Mouse (Mus musculus) testis, postnatal 10 days (tissue): ENCODE measurements around the gene Olfr463.

Experiments used
- DNase-seq: peaks from one replicate; pipeline ENCODE4 v3.0.0; 2021; ENCODE audit warnings: low spot score

The Olfr463 gene

DNA sequence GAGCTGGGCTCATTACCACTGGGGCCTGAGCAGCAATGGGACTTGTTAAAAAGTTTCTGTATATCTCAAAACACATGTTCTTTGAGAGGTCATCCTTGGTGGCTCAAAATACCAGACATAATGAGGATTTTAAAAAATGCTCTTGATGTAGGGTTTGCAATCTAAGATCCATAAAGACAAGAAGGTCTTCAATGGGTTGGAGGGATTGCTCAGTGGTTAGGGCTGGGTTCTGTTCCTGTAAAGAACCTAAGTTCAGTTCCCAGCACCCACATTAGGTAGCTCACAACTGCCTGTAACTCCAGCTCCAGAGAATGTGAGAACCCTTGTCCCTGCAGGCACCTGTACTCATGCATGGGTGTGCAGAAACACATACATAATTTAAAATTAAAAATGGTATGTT is at the start of gene Olfr463:
Olfr463 (minus strand) TSS at position 101 of the 400 bp plus-strand sequence.
- no peak for DNase-seq

DNA sequence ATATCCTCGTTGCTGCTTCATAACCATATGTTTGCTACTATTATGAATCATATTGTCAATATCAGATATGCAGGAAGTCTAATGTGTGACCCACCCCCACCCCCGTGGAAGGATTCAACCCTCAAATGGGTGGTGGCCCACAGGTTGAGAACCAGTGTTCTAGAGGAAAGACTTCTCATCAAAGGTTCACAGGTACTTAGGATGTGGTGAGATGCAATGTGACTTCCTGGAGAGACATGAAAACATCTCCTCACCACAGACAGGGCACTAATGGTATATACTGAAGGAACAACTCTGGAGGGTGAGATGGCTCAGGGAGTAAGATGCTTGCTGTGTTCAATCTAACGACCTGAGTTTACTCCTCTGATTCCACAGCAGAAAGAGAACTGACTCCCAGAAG is 38.3 kb upstream of the Olfr463 start:
- DNase-seq = no peak

DNA sequence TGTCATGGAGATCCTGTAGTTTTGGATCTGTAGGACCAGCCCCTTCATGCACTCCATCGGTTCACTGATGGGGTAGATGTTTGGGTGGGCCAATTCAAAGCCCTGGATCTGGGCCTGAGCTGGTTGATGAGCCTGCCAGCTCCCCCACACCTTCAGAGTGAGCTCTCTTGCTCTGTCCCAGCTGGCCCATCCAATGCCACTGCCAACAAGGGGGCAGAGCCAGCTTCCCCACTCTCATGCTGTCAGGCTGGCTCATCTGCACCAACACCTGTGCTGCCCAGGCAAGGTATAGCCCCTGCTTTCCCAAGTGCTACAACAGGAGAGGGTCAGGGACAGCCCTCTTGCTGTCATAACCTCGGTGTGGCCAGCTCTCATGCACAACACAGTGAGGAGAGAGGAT is 36.5 kb upstream of the Olfr463 start:
- DNase-seq = no peak

DNA sequence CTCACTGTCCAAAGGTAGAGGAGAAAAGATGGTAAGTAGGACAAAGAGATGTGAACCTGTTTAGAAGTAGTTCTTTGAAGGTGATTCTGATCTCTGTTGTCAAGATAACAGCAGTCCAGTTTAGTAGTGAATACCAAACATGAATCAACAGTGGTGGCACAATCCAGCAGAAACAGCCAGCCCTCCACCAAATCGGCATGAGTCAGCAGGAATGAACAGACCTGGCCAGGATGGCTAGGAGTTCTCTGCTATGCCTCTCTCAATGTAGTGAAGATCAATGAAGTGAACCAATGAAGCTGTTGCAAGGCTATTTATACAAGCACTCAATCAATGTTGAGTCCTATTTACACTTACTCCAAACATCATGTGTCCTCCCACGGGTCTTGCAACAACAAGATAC is 33.2 kb upstream of the Olfr463 start:
- DNase-seq = no peak

DNA sequence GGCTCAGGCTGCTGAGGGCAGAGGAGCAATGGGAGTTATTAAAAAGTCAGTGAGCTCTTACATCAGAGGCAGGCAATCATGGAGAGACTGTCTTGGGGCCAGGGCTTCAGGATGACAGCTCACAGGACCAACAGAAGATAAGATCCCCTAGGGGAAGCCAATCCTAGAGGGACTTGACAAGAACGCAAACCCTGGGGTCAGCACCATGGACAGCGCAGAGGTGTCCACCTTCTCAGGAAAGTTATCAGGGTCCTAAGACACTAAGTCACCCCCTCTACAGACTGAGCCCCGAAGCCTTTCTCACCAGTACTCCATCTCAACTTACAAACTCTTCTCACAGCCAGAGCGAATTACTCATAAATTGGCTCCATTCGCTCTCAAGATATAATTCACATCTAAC is 23.8 kb upstream of the Olfr463 start, which contains the start of gene Olfr464:
Olfr464 (minus strand) TSS at position 2 of the 400 bp plus-strand sequence.
- peak; percentile 64 for DNase-seq

DNA sequence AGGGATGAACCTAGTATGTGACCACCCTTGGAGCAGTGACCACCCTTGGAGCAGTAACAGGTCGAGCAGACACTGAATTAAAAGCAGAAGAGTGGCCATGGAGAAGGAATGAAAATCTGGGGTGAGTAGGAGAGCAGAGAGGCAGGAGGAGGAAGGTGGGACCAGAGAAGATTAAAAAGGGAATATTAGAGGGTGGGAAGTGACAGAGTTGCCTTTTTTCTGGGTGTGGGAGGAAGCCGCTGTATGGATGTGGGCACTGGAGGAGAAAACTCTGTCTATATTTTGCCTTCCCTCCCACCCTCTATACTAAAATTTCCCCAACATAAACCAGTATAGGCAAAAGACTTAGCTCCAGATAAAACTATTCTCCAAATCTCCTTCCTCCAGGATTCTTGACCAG is 23.1 kb upstream of the Olfr463 start:
- no peak for DNase-seq

DNA sequence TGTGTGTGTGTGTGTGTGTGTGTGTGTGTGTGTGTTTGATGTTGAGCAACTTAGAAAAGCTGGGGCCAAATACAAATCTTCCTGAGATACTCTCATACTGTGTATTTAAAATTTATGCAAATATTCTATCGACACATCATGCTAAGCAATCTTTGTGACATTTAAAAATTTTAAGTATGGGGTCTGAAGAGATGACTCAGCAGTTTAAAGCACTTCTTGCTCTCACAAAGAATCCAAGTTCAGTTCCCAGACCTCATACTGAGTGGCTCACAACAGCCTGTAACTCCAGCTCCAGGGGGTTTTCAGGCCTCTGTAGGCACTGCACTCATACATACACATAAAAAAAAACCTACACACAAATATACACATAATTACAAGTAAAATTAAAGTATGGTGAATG is 18.8 kb upstream of the Olfr463 start:
- no peak for DNase-seq

DNA sequence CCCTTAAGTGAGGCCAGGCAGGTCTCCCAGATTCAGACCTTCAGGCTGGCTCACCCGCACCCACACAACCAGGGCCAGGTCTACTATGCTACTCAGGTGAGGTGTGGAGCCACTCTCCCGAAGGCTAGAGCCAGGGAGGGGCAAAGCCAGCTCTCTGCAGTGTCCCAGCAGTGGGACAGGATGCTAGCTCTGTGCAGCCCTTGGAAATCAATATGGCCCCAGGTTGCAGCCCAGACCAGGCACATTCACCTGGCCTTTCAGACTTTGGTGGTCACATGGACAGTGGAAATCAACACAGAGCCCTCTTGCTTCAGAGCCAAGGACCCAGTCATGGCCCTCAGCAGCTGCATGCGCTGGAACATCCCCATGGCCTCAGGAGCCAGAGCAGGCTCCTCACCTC is 7.1 kb upstream of the Olfr463 start:
- no peak for DNase-seq

DNA sequence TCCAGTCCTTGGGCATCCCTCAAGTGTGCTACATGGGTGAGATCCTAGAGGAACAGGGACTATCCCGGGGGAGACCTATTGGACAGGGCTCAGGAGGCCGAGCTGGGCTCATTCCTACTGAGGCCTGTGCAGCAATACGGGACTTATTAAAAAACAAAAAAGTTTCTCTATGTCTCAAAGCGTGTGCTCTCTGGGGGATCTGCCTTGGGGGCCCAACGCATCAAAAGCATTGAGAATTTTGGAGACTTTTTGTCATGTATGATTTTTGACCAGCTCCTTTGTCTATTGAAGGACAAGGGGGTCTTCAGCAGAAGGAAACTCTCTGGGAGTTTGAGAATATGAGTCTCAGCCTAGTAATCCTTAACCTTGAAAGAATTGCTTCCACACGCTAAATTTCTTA is 5.0 kb downstream of the Olfr463 start, which contains the start of gene Olfr462:
Olfr462 (minus strand) TSS at position 101 of the 400 bp plus-strand sequence.
- DNase-seq = no peak

DNA sequence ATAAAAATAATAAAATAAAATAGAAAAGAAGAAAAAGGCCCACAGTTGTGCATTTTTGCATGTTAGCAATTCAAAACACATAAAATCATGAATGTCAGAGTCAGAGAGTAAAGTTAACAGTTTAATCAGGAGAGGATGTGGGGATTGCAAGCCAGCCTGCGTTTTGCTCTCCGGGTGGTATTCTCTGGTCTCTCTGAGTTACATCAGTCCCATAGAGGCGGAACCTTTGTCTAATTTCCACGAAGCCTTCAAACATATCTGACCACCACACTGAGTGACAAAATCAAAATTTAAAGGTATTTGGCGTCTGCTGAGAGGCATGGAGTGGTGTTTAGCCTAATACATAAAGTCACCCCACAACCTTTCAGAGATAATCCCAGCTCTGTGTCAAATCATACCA is 12.3 kb downstream of the Olfr463 start:
- DNase-seq = no peak

DNA sequence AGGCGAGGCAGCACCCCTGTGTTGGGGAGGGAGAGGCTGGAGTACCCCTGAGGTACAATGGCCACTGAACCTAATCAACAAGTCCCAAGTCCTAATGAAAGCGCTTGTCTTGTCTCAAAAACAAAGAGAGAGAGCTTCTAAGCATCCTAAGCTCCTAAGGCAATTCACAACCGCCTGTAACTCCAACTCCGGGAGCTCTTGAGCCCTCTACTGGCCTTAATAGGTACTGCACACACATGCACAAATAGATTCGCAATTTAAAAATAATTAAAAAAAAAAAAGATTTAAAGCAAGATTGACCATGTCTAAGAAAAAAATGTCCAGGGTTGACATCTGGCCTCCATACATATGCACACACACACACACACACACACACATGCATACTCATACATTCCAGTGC is 13.7 kb downstream of the Olfr463 start:
- no peak for DNase-seq

DNA sequence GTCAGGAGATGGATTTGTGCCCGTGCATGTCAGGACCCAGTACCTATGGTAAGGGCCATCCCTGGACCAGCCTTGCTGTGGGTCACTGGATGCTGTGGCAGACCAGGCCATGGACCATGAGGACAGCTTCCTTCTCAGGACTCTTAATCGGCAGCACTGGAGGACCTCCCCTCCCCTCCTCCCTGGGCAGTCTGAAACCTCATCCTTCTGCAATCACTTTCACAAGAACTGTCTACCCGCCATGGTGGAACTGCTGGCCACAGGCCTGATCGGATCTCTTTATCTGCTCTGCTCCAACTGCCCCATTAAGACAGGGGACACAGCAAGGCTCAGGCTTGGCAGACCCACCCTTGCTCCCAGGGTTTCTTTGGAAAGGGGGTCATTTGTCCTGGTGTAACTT is 15.5 kb downstream of the Olfr463 start:
- no peak for DNase-seq

DNA sequence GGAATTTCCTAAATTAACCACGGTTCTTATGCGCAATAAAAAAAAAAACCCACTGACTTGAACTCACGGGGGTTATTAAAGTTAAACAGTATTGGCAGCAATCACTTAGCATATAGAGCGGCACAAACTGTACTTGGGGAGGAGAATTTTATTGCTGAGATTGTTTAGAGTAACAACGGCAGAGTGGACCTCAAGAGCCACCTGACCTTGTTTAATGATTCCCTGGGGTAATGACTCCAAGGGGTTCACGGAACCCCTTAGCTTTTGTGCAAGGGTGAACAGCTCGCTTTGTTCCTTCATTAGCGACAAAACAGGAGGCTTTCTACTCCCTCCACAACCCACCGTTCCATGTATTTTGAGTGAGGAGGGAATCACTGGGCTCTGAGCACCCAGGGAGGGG is 17.4 kb downstream of the Olfr463 start:
- DNase-seq = no peak

DNA sequence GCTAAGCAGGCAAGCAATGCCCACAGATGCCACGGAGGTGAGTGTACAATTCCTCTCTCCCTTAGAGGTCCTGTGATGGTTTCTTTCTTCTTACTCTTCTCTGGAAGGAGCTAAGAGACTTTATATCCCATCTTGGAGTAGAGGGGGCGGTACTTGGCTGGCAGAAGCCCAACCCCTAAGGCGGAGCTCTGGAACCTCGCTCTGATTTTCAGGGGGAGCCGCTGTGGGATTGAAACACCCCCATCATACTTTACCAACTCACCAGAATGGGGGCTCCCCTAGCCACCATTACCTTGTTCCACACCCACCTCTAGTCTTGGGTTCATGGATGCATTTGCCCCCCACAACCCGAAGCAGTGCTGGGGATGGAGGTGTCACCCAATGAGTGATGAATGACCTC is 21.8 kb downstream of the Olfr463 start, which contains the start of gene Epx:
Epx (minus strand) TSS at position 101 of the 400 bp plus-strand sequence.
- no peak for DNase-seq

DNA sequence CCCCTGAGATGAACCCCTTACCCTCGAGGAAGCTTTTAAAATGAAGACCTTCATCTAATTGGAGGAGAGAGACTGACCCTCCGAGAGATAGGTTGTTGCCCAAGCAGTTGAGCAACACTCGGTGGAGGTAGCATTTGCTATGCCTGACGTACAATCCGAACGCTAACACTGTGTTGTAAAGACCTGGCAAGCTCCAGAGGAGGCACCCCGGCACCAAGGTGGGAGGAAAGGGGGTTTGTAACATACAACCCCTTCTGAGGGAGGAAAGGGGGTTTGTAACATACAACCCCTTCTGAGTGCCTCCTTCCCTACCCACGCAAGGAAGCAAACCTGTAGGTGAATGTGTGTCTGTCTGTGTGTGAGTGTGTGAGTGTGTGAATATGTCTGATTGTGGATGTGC is 25.4 kb downstream of the Olfr463 start:
- no peak for DNase-seq

DNA sequence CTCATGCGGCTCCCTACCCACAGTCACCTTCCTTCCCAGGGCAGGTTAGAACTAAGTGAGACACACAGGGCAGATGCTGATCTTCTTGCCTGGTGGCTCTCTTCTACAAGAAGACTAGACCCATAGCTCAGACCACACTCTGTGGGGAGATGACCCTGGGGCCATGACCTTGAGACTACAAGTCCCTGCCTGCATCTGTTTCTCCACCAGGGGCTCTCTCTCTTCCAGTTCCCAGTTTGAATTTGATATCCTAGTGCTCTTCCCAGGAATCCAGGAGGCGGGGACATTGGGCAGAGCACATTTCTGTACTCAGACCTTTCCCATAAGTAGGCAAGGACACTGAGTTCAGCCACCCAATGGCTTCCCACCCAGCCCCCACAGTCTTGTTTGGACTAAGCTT is 27.1 kb downstream of the Olfr463 start:
- no peak for DNase-seq

DNA sequence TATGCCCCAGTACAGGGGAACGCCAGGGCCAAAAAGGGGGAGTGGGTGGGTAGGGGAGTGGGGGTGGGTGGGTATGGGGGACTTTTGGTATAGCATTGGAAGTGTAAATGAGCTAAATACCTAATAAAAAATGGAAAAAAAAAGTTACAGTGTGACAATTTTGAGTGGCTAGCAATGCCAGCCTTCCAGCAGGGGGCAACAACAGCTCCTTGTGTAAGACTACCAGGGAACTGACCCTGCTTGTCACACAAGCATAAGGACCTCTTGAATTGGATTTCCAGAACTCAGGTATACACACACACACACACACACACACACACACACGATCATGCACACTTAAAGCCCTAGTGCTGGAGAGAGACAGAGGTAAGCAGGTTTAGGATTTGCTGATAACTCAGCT is 30.3 kb downstream of the Olfr463 start:
- DNase-seq = peak; percentile 74

DNA sequence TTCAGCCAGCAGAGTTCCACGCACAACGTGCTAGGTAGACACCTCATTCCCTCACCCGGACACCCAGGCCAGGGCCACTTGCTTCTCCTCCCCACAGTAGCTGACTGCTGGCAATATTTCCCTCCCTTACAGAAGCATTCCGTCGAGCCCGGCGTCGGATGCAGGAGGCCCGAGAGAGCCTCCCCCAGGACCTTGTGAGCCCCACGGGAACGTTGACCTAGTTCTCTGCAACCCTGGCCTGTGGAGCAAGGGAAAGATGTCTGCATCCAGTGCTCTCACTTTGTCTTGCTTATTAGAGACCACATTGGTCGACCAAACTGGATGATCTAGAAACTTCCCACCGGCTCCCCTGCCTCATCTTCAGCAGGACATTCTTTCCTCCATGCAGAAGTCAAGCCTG is 34.4 kb downstream of the Olfr463 start:
- no peak for DNase-seq

DNA sequence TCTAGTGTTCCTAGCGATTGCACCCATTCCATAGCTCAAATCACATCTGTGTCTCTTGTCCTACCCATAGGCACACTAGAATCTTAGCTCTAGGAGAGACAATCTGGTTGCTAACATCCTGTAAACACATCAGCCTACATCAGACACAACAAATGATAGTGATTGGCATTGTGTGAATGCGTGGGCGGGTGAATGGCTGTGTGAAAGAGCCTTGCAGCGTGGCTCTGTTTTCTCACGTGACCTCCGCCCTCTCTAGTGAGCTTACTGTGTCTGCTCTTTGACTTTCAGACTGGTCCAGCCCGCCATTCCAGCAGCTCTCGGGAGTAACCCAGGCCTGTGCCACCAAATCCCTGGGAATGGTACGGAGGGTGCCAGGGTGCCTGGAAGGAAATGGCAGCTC is 36.8 kb downstream of the Olfr463 start:
- no peak for DNase-seq

DNA sequence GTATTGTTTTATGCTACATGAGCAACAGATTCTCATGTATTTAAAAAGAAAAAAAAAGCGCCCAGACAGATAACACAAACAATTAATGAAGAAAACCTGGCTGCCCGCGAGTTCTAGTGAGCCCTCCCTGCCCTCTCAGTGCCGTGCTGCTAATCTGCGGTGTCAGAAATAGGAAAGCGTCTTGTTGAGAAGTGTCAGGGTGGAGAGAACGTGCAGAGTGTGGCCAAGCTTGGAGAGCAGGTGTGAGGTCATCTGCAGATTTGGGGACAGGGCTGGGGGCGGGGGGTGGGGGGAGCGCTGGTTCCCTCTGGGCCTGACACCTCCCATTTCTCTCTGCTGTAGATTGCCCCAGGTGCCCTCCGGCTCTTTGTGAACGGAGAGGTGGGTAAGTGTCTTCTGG is 37.9 kb downstream of the Olfr463 start:
- no peak for DNase-seq

DNA sequence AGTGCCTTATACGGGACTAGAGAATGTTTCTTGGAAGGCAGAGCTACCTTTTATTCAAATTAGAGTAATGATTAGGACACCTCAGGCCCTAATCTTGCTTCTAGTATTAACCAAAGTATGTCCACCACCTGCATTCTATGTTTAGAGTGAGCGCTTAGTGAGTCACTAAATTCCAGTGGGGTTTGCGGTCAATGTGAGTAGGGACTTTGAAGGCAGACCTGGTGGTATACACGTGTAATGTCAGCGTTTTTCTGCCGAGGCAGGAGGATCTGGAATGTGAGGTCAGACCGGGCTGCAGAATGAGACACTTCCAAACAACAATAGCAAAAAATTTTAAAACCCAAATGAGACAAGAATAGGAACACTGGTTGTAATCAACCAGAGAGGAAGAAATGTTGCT is 42.6 kb downstream of the Olfr463 start:
- no peak for DNase-seq

DNA sequence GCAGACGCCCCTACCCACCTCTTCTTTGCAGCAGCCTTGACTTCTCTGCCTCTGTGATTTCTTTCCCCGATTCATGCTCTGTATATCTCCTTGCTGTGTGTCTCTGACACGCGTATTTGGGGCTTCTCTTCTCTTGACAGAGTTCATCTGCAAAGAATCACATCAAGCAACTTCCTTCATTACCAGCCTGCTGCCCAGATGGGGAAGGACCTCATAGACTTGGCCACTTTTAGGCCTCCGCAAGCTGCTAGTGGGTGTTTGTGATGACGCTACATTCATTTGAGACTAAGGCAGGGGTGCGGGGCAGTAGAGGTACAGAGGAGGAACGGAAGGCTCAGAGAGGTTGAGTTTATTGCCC is 43.6 kb downstream of the Olfr463 start:
- no peak for DNase-seq

DNA sequence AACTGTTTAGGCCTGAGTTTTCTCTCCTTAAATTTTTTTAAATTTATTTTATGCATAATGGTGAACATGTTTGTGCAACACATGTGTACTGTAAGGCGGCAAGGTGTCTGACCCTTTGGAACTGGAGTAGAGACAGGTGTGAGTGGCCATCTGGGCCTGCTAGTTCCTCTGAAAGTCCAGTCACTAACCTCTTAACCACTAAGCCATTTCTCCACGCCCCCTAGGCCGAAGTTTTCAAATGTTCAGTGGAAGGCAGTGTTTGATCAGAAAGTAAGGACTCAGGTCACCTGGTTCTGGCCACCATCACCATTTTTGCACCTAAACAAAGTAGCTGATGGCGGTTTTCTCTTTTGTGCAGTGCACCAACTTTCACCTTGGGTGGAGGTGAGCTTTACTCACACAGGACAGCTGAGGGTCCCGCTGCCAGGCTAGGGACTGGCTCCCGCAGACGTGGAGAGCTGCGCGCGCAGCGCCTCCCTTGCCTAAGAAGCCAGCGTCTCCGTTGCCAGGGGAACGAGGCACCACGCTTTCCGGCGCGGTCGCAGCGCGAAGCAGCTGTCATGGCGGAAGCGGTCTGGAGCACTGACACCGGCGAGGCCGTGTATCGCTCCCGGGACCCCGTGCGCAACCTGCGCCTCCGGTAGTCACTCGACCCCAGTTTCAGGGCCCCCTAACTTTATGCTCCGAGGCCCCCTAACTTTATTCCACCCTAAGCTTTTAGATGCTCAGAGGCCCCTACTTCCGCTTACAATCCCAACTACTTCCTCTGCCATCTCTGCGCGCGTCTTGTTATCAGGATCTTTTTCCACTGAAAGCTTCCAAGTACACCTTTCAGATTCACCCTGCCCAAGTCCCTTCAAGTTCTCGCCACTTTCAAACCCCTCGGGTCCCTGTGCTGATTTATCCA is 44.2 kb downstream of the Olfr463 start, which contains the start of gene Mks1:
Mks1 (plus strand) TSS at position 526 of the 907 bp plus-strand sequence.
- peak; percentile 94 for DNase-seq

DNA sequence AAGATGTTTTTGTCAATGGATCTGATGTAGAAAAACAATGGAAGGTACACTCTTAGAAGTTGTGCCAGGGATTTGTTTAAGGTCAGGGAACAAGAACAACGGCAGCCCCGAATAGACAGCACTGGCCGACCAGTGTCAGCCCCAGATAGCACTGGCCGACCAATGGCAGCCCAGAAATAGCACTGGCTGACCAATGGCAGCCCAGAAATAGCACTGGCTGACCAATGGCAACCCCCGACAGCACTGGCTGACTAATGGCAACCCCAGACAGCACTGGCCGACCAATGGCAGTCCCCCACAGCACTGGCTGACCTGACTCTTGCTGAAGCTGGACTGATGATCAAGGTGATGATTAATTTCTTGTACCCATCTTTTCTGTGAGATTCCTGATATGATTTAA is 49.3 kb downstream of the Olfr463 start:
- no peak for DNase-seq
